Mouse (Mus musculus): ENCODE results near the gene 4930453N24Rik. TPM values are rescaled to one million over a fixed set of nuclear protein-coding genes. Genes with fewer than 3 reads are reported as not detected.

The 4930453N24Rik gene
- 13.7 and 15.1 TPM in 2 replicates for polyA plus RNA-seq (2016; fragmentation: Nextera tagmentation; extraction: Ambion mirVana)

DNA sequence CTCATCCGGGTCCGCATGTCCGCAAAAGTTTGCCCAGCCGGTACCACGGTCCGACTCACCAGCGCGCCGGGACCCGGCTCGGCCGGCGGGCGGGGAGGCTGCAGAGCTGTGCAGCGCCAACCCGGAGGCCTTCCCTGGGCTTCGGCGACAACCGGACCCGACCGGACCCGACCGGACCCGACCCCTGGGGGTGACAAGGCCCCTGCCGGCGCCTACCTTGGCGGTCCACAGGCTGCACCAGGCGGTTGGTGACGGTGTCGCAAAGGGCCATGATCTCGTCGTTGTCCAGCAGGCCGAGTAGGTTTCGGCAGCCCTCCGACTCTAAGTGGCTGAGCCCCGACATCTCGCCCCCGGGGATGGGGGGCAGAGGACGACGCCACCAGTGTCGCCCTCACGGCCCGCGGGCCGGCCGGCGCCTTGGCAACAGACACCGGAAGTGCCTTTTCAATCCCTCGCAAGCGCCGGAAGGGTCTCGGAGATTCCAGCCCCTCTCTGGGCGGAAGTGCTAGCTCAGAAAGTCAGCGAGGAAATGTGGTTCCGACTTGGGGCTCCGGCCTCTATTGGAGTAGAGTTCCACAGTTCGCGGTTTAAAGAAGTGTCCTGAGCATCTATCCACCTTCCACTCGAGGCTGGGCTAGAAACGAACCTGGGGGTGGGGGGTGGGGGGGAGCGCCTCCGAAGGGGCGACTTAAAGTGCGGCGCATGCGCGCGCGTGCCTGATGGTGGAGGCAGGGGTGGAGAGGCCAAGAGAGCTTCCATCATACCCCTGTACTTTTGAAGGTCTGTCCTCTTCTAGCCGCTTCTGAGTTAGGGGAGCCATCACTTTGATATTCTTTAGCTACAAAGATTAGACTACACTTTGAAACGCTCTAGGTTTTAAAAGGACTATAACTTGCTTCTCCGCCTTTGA is at the start of gene 4930453N24Rik:
TSS of gene 4930453N24Rik (minus strand) at position 641 of the 910 bp plus-strand sequence.
- peak; percentile 94 for ATAC-seq
- H3K27ac ChIP-seq, result peak within 1 kb of the TSS; percentile 73

DNA sequence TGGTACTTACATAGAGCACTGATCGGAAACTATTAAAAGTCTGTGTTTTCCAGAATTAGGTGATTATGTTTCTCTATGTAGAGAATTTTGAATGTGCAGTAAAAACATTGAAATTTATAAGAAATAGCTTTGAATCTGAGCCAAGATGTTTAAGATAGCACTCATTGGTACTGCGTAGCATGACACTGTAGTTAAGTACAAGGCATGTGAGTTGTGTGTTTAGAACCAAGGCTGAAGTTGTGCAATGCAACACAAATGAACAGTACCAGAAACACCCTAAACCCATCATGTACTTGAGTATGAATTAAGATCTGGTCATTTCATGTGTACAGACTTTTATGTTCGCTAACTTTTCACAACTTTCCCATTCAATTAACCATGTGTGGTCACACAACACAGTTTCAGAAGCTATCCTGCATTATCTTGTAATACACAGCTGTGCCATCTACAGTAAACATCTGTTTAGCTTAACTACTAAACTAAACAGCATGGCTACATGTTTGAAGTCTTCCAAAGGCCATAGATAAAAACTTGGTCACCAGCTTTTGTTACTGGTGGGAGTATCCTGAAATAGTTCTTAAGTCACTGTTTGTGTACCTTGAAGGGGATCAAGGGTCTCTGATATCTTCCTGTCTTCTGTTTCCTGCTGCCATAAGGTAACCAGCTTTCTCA is 46.3 kb upstream of the 4930453N24Rik start:
- Histone ChIP-seq H3K9ac (no peak overlapping the region), H3K9me3 (replicated peaks) (no peaks in the 10 kb centered on the region), H3K36me3 (peaks cover 13% of the 10 kb centered on the region), H3K27me3 (replicated peaks) (no peaks in the 10 kb centered on the region), H3K27ac (no peak overlapping the region), H3K4me3 (no peak overlapping the region), H3K4me2 (no peak overlapping the region), H3K4me1 (no peaks in the 10 kb centered on the region)
- 84% methylated on average over 3 of the region's 3 CpGs for WGBS (ENCODE audit: insufficient replicate concordance)
- ATAC-seq, result peak; percentile 52

More for the DNA sequence above, at the start of gene 4930453N24Rik:
- no peaks in the 10 kb centered on the region for H3K27me3 ChIP-seq (replicated peaks)
- no peaks in the 10 kb centered on the region for H3K9me3 ChIP-seq (replicated peaks)
- H3K4me2 ChIP-seq, result peak within 1 kb of the TSS; percentile 76
- peak within 1 kb of the TSS; percentile 90 for H3K9ac ChIP-seq
- H3K4me1 ChIP-seq, result peaks cover 12% of the 10 kb centered on the region
- 2% methylated on average over 72 of the region's 72 CpGs for WGBS (ENCODE audit: insufficient replicate concordance)
- peak within 1 kb of the TSS; percentile 88 for H3K4me3 ChIP-seq
- H3K36me3 ChIP-seq, result peaks cover 20% of the 10 kb centered on the region

DNA sequence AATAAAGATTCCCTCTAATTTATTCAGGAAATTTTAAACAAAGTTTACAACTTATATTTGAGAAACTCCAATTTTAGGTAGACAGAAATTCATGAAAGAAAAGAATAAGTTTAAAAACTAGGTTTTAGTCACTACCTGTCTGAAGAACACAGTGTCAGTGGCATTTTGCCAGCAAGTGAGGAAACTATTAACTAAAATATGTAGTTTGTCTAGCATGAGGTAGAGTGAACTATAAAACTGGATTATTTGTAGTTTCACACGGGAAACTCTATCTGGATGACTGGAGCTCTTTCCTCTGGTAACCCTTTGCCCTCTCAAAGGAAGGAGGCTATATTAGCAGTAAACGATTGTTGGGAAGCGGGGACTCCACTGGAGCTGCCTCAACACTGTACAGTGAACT is 32.1 kb upstream of the 4930453N24Rik start:
- Histone ChIP-seq H3K27ac (no peak overlapping the region), H3K4me3 (no peak overlapping the region), H3K36me3 (peaks cover 16% of the 10 kb centered on the region), H3K4me1 (no peaks in the 10 kb centered on the region), H3K27me3 (replicated peaks) (no peaks in the 10 kb centered on the region), H3K9me3 (replicated peaks) (no peaks in the 10 kb centered on the region), H3K4me2 (no peak overlapping the region), H3K9ac (no peak overlapping the region)
- ATAC-seq, result no peak
- WGBS (ENCODE audit: insufficient replicate concordance), result 73% methylated on average over 3 of the region's 3 CpGs

DNA sequence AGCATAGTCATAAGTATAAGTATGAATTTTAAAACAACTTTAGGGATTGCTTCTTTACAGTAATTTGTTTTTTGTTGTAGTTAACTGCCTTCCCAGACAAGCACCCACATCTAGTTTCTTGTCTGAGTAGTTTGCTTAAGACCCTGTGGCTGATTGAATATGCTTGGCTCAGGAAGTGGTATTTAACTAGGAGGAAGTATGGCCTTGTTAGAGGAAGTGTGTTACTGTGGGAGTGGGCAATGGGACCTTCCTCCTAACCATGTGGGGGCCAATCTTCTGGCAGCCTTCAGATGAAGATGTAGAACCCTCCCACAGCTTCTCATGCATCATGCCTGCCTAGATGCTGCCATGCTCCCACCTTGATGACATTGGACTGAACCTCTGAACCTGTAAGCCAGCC is 30.7 kb upstream of the 4930453N24Rik start:
- no peak for ATAC-seq
- H3K27me3 ChIP-seq (replicated peaks), result no peaks in the 10 kb centered on the region
- no peak overlapping the region for H3K4me2 ChIP-seq
- H3K9ac ChIP-seq, result no peak overlapping the region
- H3K9me3 ChIP-seq (replicated peaks), result no peaks in the 10 kb centered on the region
- no peak overlapping the region for H3K4me3 ChIP-seq
- peaks cover 16% of the 10 kb centered on the region for H3K36me3 ChIP-seq
- H3K27ac ChIP-seq, result no peak overlapping the region
- H3K4me1 ChIP-seq, result no peaks in the 10 kb centered on the region

DNA sequence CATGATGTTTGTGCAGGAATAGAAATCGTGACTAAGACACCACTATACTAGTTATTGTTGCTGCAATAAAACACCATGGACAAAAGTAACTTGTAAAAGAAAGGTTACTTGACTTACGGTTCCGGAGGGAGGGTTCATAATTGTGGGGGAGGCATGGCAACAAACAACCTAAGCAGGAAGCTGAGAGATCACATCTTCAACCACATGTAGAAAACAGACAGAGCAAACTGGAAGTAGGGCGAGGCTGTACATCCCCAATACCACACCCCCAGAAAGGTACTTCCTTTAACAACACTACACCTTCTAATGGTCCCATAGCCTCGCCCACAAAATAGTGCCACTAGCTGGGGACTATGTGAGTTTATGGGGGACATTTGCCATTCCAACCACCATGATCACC is 29.4 kb upstream of the 4930453N24Rik start:
- Histone ChIP-seq H3K36me3 (peaks cover 11% of the 10 kb centered on the region), H3K4me2 (no peak overlapping the region), H3K9me3 (replicated peaks) (no peaks in the 10 kb centered on the region), H3K27me3 (replicated peaks) (no peaks in the 10 kb centered on the region), H3K27ac (no peak overlapping the region), H3K4me3 (no peak overlapping the region), H3K4me1 (no peaks in the 10 kb centered on the region), H3K9ac (no peak overlapping the region)
- WGBS (ENCODE audit: insufficient replicate concordance), result 71% methylated on average over 5 of the region's 5 CpGs
- ATAC-seq, result no peak

DNA sequence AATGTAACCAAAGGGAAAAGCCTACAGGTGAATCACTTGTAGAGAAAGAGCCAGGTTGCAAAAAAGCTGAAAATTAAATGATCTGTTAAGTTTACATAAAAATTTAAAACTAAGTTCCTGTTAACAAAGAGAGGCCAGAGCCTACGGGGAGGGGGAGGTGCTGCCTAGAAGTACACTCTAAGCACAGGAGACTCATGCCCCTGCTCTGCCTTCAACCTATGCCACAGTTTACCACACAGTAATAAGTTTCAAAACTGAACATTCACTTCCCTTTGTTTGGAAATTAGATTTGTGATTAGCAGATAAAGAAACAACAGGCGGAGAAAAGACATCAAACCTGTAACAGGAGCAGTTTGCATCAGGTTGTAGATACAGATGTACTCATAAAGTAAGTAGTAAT is 23.8 kb upstream of the 4930453N24Rik start:
- no peak overlapping the region for H3K9ac ChIP-seq
- 72% methylated on average over 2 of the region's 2 CpGs for WGBS (ENCODE audit: insufficient replicate concordance)
- H3K4me2 ChIP-seq, result no peak overlapping the region
- H3K4me3 ChIP-seq, result no peak overlapping the region
- H3K27me3 ChIP-seq (replicated peaks), result no peaks in the 10 kb centered on the region
- no peaks in the 10 kb centered on the region for H3K4me1 ChIP-seq
- no peak for ATAC-seq
- H3K27ac ChIP-seq, result no peak overlapping the region
- H3K36me3 ChIP-seq, result peaks cover 5% of the 10 kb centered on the region
- H3K9me3 ChIP-seq (replicated peaks), result no peaks in the 10 kb centered on the region

DNA sequence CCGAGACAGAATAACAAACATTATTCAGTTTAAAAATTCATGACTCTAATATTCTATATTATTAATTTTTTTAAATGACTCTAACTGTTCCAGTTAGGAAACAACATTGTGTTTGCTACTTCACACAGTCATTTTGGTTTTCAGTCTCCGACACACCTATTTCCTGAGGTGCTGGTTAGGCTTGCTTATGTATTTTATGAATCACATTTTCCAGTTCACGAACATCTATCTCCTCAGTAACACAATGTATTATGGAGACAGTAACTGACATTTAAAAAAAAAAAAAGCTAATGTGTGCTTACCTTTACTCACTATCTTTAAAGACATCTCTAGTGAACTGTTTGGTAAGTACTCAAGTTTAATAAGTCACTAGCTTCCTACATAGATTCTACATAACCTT is 18.7 kb upstream of the 4930453N24Rik start:
- Histone ChIP-seq H3K36me3 (peaks cover 29% of the 10 kb centered on the region), H3K27ac (no peak overlapping the region), H3K4me2 (no peak overlapping the region), H3K27me3 (replicated peaks) (no peaks in the 10 kb centered on the region), H3K9ac (no peak overlapping the region), H3K4me1 (no peaks in the 10 kb centered on the region), H3K4me3 (no peak overlapping the region), H3K9me3 (replicated peaks) (no peaks in the 10 kb centered on the region)
- ATAC-seq, result no peak
- WGBS (ENCODE audit: insufficient replicate concordance), result 89% methylated on average over 3 of the region's 3 CpGs

DNA sequence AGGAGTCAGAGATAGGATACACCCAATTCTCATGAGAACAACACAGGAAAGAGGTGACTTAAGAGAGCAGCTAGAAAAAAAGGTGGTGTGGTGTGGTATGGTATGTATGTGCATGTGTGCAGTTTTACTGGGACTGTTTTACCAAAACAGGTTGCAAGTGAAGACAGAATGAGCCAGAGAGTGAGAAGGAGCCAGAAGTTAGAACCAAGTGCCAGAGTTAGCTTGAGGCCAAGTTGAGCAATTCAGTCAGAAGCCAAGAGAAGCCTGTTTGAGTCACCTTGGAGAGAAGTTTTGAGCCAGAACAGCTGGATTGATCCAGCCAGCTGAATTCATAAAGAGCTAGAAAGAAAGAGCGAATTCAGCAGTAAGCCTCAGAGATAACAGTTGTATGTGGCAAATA is 4.6 kb upstream of the 4930453N24Rik start:
- Histone ChIP-seq H3K9ac (no peak overlapping the region), H3K4me3 (no peak overlapping the region), H3K27ac (no peak overlapping the region), H3K4me1 (peaks cover 3% of the 10 kb centered on the region; the same call in 1 of the 2 replicates), H3K9me3 (replicated peaks) (no peaks in the 10 kb centered on the region), H3K4me2 (no peak overlapping the region), H3K36me3 (peaks cover 5% of the 10 kb centered on the region; the same call in 1 of the 2 replicates), H3K27me3 (replicated peaks) (no peaks in the 10 kb centered on the region)
- no peak for ATAC-seq
- 53% methylated on average over 1 of the region's 1 CpGs for WGBS (ENCODE audit: insufficient replicate concordance)

DNA sequence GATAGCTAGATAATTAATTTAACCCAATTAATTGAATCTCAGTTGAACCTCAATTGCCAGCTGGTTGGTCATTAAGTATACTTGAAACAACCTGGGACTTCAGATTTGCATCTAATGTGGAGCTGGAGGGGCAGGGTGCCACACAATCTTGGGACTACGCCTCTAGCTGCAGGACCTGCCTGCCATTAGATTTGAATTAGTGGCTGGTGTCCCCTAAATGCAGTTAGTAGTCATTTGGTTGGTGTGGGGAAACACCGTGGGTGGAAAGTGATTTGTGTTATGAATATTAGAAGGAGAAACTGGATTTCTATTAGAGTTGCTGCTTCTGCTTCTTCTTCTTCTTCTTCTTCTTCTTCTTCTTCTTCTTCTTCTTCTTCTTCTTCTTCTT is 464 bp upstream of the 4930453N24Rik start:
- WGBS (ENCODE audit: insufficient replicate concordance), result 72% methylated on average over 2 of the region's 2 CpGs
- Histone ChIP-seq H3K36me3 (peaks cover 14% of the 10 kb centered on the region), H3K9ac (no peak overlapping the region), H3K27ac (no peak overlapping the region), H3K9me3 (replicated peaks) (no peaks in the 10 kb centered on the region), H3K4me2 (peak overlapping the region; percentile 76), H3K4me1 (peaks cover 12% of the 10 kb centered on the region), H3K4me3 (peak overlapping the region; percentile 88), H3K27me3 (replicated peaks) (no peaks in the 10 kb centered on the region)
- no peak for ATAC-seq

DNA sequence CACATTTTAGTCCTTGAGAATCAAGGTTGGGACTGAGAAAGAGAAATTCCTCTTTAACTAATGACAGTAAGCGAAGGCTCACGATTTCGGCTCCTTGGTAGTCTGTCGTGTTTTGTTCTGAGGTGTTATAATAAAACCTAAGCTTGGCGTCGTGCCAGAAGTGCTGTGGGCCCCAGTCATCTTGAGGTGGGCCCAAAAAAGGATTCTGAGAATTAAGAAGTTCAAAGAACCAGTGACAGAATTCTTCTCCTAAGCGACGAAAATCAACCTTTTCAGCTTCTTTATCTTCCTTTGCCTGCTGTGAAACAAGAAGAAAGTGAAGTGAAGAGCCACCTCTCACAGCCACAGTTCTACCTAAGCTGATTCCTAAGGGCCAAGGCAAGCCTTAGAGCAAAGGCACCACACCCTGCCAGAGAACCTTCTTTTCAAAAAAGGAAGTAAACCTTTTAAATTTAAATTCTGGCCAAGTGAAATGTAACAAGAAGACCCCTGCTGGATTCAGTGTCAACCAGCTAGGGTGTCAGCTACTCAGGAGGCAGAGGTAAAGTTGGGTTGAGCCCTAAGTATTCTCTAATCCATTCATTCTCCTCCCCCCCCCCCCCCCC is 4.2 kb downstream of the 4930453N24Rik start:
- Histone ChIP-seq H3K27me3 (replicated peaks) (no peaks in the 10 kb centered on the region), H3K4me2 (no peak overlapping the region), H3K36me3 (peaks cover 53% of the 10 kb centered on the region), H3K9ac (no peak overlapping the region), H3K4me1 (peaks cover 12% of the 10 kb centered on the region), H3K27ac (no peak overlapping the region), H3K9me3 (replicated peaks) (peaks cover 9% of the 10 kb centered on the region; the same call in 1 of the 2 replicates), H3K4me3 (no peak overlapping the region)
- ATAC-seq, result no peak
- WGBS (ENCODE audit: insufficient replicate concordance), result 87% methylated on average over 8 of the region's 8 CpGs

DNA sequence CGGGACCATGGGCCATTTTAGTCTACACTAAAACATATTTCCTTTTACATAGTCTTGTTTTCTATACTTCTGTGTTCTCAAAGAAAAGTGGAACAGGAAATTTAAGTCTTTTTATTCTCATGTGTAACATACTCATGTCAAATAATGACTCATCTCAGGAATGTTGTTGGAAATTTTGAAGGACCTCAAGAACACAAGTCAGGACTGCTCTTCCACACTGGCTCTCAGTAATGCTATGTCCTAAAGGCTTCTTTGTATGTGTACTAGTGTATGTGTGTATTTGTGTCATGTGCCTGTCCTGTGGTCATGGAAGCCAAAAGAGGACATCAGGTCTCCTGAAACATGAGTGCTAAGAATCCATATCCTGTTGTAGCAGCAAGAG is 11.7 kb downstream of the 4930453N24Rik start:
- peaks cover 9% of the 10 kb centered on the region; the same call in 1 of the 2 replicates for H3K9me3 ChIP-seq (replicated peaks)
- H3K36me3 ChIP-seq, result peaks cover 23% of the 10 kb centered on the region
- no peak overlapping the region for H3K27ac ChIP-seq
- peaks cover 5% of the 10 kb centered on the region; the same call in 1 of the 2 replicates for H3K4me1 ChIP-seq
- no peaks in the 10 kb centered on the region for H3K27me3 ChIP-seq (replicated peaks)
- no peak overlapping the region for H3K4me3 ChIP-seq
- H3K9ac ChIP-seq, result no peak overlapping the region
- no peak overlapping the region for H3K4me2 ChIP-seq
- WGBS (ENCODE audit: insufficient replicate concordance), result 30% methylated on average over 1 of the region's 1 CpGs
- no peak for ATAC-seq
